ENCODE assay signal across 8 mouse cellular contexts in genomic region chr13:107677091-107677470, GRCm38 (mm10).
A peak's percentile ranks its signal among the peaks of the same experiment; 100 is the strongest.
DNase-seq lines count a peak whose midpoint lies in the region; ATAC-seq and TF ChIP-seq lines count a peak whose summit lies in the region.

No protein-coding gene starts in this region.

- DNase-seq in heart, adult 9 months (ENCODE audit: low spot score in 2 of 2) = no peak
- no peak for DNase-seq in thymus, postnatal 36 days
- DNase-seq in urinary bladder, postnatal 25 days (ENCODE audit: low spot score) = no peak

- 0 out of 2 replicates have a peak, but pooled peaks cover 2% of the 10 kb centered on the region for H3K4me1 ChIP-seq in heart, embryonic 11.5 days (ENCODE audit: control insufficient read depth, insufficient read depth, low read length)
- H3K4me1 ChIP-seq in E14TG2a.4 (replicated peaks; ENCODE audit: low read depth, low read length) = peaks cover 33% of the 10 kb centered on the region
- peaks cover 15% of the 10 kb centered on the region for H3K4me1 ChIP-seq in embryonic facial prominence, embryonic 13.5 days
- peaks cover 16% of the 10 kb centered on the region for H3K4me1 ChIP-seq in limb, embryonic 13.5 days

- H3K9me3 ChIP-seq in heart, embryonic 11.5 days (replicated peaks; ENCODE audit: control insufficient read depth, low read length) = no peaks in the 10 kb centered on the region
- H3K9me3 ChIP-seq in E14TG2a.4 (ENCODE audit: low read length) = no peaks in the 10 kb centered on the region
- no peaks in the 10 kb centered on the region for H3K9me3 ChIP-seq in embryonic facial prominence, embryonic 13.5 days
- H3K9me3 ChIP-seq in limb, embryonic 13.5 days = no peaks in the 10 kb centered on the region

- H3K27ac ChIP-seq in heart, embryonic 11.5 days (ENCODE audit: low read depth, low read length) = peak overlapping the region; percentile 54
- peak overlapping the region; percentile 57 for H3K27ac ChIP-seq in embryonic facial prominence, embryonic 13.5 days
- peak overlapping the region; percentile 6; the same call in 1 of the 2 replicates for H3K27ac ChIP-seq in limb, embryonic 13.5 days

- peaks cover 3% of the 10 kb centered on the region; the same call in 1 of the 2 replicates for H3K27me3 ChIP-seq in heart, embryonic 11.5 days (ENCODE audit: control insufficient read depth, insufficient read depth, low read length)
- H3K27me3 ChIP-seq in E14TG2a.4 (ENCODE audit: insufficient read depth, low read length) = peaks cover 8% of the 10 kb centered on the region; the same call in 1 of the 2 replicates
- 0 out of 2 replicates have a peak, but pooled peaks cover 5% of the 10 kb centered on the region for H3K27me3 ChIP-seq in embryonic facial prominence, embryonic 13.5 days
- peaks cover 22% of the 10 kb centered on the region; the same call in 1 of the 2 replicates for H3K27me3 ChIP-seq in limb, embryonic 13.5 days

- TF ChIP-seq CTCF in E14TG2a.4 (conservative IDR thresholded peaks at IDR 0.05; ENCODE audit: low read length) = no peak

- no peak overlapping the region for H3K9ac ChIP-seq in heart, embryonic 11.5 days (ENCODE audit: low read depth, low read length)
- no peak overlapping the region for H3K9ac ChIP-seq in embryonic facial prominence, embryonic 13.5 days
- no peak overlapping the region for H3K9ac ChIP-seq in limb, embryonic 13.5 days

- no peak overlapping the region for H3K4me3 ChIP-seq in heart, embryonic 11.5 days (ENCODE audit: low read depth, low read length)
- 0 out of 2 replicates have a peak overlapping the region, but pooled peaks have one; percentile 26 for H3K4me3 ChIP-seq in E14TG2a.4 (replicated peaks; ENCODE audit: low read length)
- no peak overlapping the region for H3K4me3 ChIP-seq in embryonic facial prominence, embryonic 13.5 days
- no peak overlapping the region for H3K4me3 ChIP-seq in limb, embryonic 13.5 days

- H3K4me2 ChIP-seq in heart, embryonic 11.5 days = no peak overlapping the region
- H3K4me2 ChIP-seq in embryonic facial prominence, embryonic 13.5 days = peak overlapping the region; percentile 7; the same call in 1 of the 2 replicates
- H3K4me2 ChIP-seq in limb, embryonic 13.5 days (replicated peaks) = peak overlapping the region; percentile 21; the same call in 1 of the 2 replicates

- no peaks in the 10 kb centered on the region for H3K36me3 ChIP-seq in heart, embryonic 11.5 days (ENCODE audit: control insufficient read depth, insufficient read depth, low read length)
- H3K36me3 ChIP-seq in E14TG2a.4 (ENCODE audit: insufficient read depth, low read length) = no peaks in the 10 kb centered on the region
- no peaks in the 10 kb centered on the region for H3K36me3 ChIP-seq in embryonic facial prominence, embryonic 13.5 days
- no peaks in the 10 kb centered on the region for H3K36me3 ChIP-seq in limb, embryonic 13.5 days

- WGBS in heart, embryonic 11.5 days (ENCODE audit: insufficient replicate concordance) = 57% methylated on average over 8 of the region's 8 CpGs
- 60% methylated on average over 8 of the region's 8 CpGs for WGBS in embryonic facial prominence, embryonic 13.5 days
- WGBS in limb, embryonic 13.5 days = 51% methylated on average over 8 of the region's 8 CpGs

- ATAC-seq in heart, embryonic 11.5 days (replicated peaks; ENCODE audit: insufficient number of reproducible peaks, low FRiP score, low TSS enrichment) = no peak
- no peak for ATAC-seq in embryonic facial prominence, embryonic 13.5 days (ENCODE audit: insufficient number of reproducible peaks, insufficient read depth, low FRiP score, low TSS enrichment, low read depth)
- ATAC-seq in limb, embryonic 13.5 days (ENCODE audit: low FRiP score, low read depth) = no peak
- ATAC-seq in frontal cortex, adult (ENCODE audit: low TSS enrichment) = no peak

Comparison
In these comparisons a context has a peak if more than half of its experiments do, and no peak if none do; other contexts are left out.
1. H3K27ac ChIP-seq: peak in every context shown above with its lines; median percentile 57 in embryonic facial prominence, embryonic 13.5 days; 54 in heart, embryonic 11.5 days; 6 in limb, embryonic 13.5 days.